Mouse (Mus musculus) intestine, embryonic 14.5 days (tissue): ENCODE results near the gene Nipa1. TPM values are rescaled to one million over a fixed set of nuclear protein-coding genes. Genes with fewer than 3 reads are reported as not detected.
"Not testable (repeated sequence)": the region's sequence is repeated elsewhere in the genome, so short reads cannot be mapped to it uniquely, and the experiment has no call there.

Source experiments
- ATAC-seq: fragments of 200-750 bp; cut with Nextera tagmentation; replicated peaks from 2 replicates; pipeline ENCODE4 v1.8.0; 2017; ENCODE audit warnings: low read depth, moderate number of reproducible peaks, moderate TSS enrichment, moderate library complexity; ENCODE audit not compliant: low FRiP score, low TSS enrichment
- DNase-seq: peaks from one replicate; pipeline ENCODE4 v3.0.0-alpha.2; 2018; ENCODE audit warnings: low spot score
- H3K27ac ChIP-seq: fragments of 300-500 bp; sonication (generic); 2 replicates; pipeline ENCODE4 v1.5.1; 2014; ENCODE audit warnings: low read depth, mild to moderate bottlenecking, control low read depth
- H3K27me3 ChIP-seq: fragments of 300-500 bp; sonication (generic); replicated peaks from 2 replicates; pipeline ENCODE4 v1.6.1; 2014; ENCODE audit warnings: low read length, control low read depth; ENCODE audit not compliant: control insufficient read depth, insufficient read depth
- H3K36me3 ChIP-seq: fragments of 300-500 bp; sonication (generic); 2 replicates; pipeline ENCODE4 v1.6.1; 2014; ENCODE audit warnings: low read length, control low read depth; ENCODE audit not compliant: control insufficient read depth, insufficient read depth
- H3K4me1 ChIP-seq: fragments of 300-500 bp; sonication (generic); replicated peaks from 2 replicates; pipeline ENCODE4 v1.6.1; 2014; ENCODE audit warnings: low read length, control low read depth, mixed read lengths; ENCODE audit not compliant: control insufficient read depth, insufficient read depth
- H3K4me2 ChIP-seq: fragments of 300-500 bp; sonication (generic); 2 replicates; pipeline ENCODE4 v1.6.1; 2014; ENCODE audit warnings: low read length
- H3K4me3 ChIP-seq: fragments of 300-500 bp; sonication (generic); 2 replicates; pipeline ENCODE4 v1.5.1; 2014; ENCODE audit warnings: low read depth, low read length, control low read depth, mixed read lengths
- H3K9ac ChIP-seq: fragments of 300-500 bp; sonication (generic); 2 replicates; pipeline ENCODE4 v1.6.1; 2014; ENCODE audit warnings: mild to moderate bottlenecking, low read length
- H3K9me3 ChIP-seq: fragments of 300-500 bp; sonication (generic); 2 replicates; pipeline ENCODE4 v1.6.1; 2016; ENCODE audit warnings: low read length, control low read depth; ENCODE audit not compliant: control insufficient read depth
- WGBS: fragments of 180-500 bp; shearing (Covaris S2); extraction: QIAGEN DNeasy Blood & Tissue Kit; methylation state at CpG from one replicate; pipeline ENCODE4 v1.1.7; 2014; 5-methylcytosine and 5-hydroxymethylcytosine counted together
- polyA plus RNA-seq: library from polyadenylated mRNA; unstranded; fragments of >200 nt; fragmentation: Nextera tagmentation; extraction: Ambion mirVana; gene quantifications from 2 replicates; pipeline ENCODE4 v1.2.1, GENCODE M21; 2014

Nipa1 gene
- polyA plus RNA-seq, 1 experiment from 2014 or later, result 6.0 TPM

DNA sequence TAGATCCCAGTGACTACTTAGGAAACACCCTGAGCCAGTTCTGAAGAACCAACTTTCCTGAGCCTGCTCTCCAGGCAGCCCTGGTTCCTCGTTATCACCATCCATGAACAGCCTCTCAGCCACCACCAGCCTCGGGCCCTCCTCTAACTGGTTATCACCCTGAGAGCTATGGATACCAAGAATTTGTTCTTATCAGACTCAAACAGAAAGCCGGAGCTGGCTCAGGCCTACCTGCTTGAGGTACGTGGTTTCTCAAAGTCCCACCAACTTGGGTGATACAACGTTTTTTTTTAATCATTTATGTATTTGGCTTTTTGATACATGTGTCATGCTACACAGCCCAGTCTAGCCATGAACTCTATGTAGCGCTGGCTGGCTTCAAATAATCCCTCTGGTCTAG lies 4.6 kb downstream of the Nipa1 start:
- ATAC-seq, result no peak

GRCm38 (mm10) chr7:56014002-56014702 lies 5.6 kb downstream of the Nipa1 start:
- H3K4me1 ChIP-seq, ATAC-seq, DNase-seq, H3K9me3 ChIP-seq, H3K9ac ChIP-seq, H3K27me3 ChIP-seq, H3K27ac ChIP-seq, H3K36me3 ChIP-seq, H3K4me2 ChIP-seq, H3K4me3 ChIP-seq: not testable (repeated sequence)
- 85% methylated on average over 6 of the region's 18 CpGs for WGBS

More for the DNA sequence above, 4.6 kb downstream of the Nipa1 start:
- WGBS, result 82% methylated on average over 6 of the region's 6 CpGs
- Histone ChIP-seq H3K4me1 (peaks cover 5% of the 10 kb centered on the region; the same call in 1 of the 2 replicates), H3K36me3 (no peaks in the 10 kb centered on the region), H3K4me3 (no peak overlapping the region), H3K27ac (no peak overlapping the region), H3K9me3 (no peaks in the 10 kb centered on the region), H3K9ac (no peak overlapping the region), H3K27me3 (no peaks in the 10 kb centered on the region), H3K4me2 (no peak overlapping the region)
- DNase-seq, result no peak

GRCm38 (mm10) chr7:56013261-56014001 lies 6.3 kb downstream of the Nipa1 start:
- 97% methylated on average over 14 of the region's 14 CpGs for WGBS
- no peak for DNase-seq
- Histone ChIP-seq H3K9me3 (no peaks in the 10 kb centered on the region), H3K36me3 (no peaks in the 10 kb centered on the region), H3K27ac (no peak overlapping the region), H3K4me2 (no peak overlapping the region), H3K9ac (no peak overlapping the region), H3K4me1 (peaks cover 2% of the 10 kb centered on the region; the same call in 1 of the 2 replicates), H3K4me3 (no peak overlapping the region), H3K27me3 (no peaks in the 10 kb centered on the region)
- no peak for ATAC-seq

GRCm38 (mm10) chr7:56011018-56011333 lies 8.8 kb downstream of the Nipa1 start:
- H3K27ac ChIP-seq, result no peak overlapping the region
- H3K9ac ChIP-seq, result no peak overlapping the region
- H3K4me2 ChIP-seq, result no peak overlapping the region
- no peaks in the 10 kb centered on the region for H3K27me3 ChIP-seq
- no peaks in the 10 kb centered on the region for H3K4me1 ChIP-seq
- no peak overlapping the region for H3K4me3 ChIP-seq
- no peak for ATAC-seq
- no peaks in the 10 kb centered on the region for H3K36me3 ChIP-seq
- no peak for DNase-seq
- no peaks in the 10 kb centered on the region for H3K9me3 ChIP-seq

DNA sequence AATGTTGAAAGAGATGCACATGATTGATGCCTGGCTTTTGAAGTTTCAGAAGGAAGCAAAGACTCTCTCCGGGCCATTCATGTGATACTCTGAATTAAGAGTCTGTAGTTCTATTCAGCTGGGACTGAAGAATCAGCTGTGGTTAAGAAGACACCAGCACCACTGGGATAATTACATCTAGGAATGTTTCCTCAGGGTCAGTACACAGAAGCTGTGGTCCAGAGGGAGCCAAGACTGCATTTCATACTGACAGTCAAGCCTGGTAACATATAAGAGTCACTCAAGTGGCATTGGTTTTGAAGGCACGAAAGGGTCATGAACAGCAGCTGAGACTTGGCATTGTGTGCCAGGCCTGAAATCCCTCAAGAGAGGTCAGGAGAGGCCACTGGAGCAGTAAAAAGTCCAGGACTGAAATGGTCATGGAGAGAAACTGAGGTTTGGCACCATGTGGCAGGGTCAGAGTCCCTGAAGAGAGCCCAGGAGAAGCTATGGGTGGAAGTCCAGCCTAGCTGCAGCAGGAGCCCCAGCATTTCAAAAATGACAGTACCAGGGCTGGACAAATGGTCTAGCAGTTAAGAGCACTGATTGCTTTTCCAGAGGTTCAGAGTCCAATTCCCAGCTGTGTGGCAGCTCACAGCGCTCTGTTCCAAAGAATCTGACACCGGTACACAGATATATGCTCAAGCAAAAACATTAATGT lies 9.3 kb downstream of the Nipa1 start:
- 87% methylated on average over 4 of the region's 4 CpGs for WGBS
- Histone ChIP-seq H3K9ac (no peak overlapping the region), H3K36me3 (no peaks in the 10 kb centered on the region), H3K4me3 (no peak overlapping the region), H3K4me2 (no peak overlapping the region), H3K9me3 (no peaks in the 10 kb centered on the region), H3K27me3 (no peaks in the 10 kb centered on the region), H3K4me1 (no peaks in the 10 kb centered on the region), H3K27ac (no peak overlapping the region)
- ATAC-seq, result no peak
- no peak for DNase-seq

- H3K9ac ChIP-seq, result no peak overlapping the region
- no peaks in the 10 kb centered on the region for H3K9me3 ChIP-seq
- H3K27me3 ChIP-seq, result no peaks in the 10 kb centered on the region
- WGBS, result 23% methylated on average over 3 of the region's 4 CpGs
- no peak overlapping the region for H3K4me2 ChIP-seq
- H3K27ac ChIP-seq, result no peak overlapping the region
- no peaks in the 10 kb centered on the region for H3K36me3 ChIP-seq
- H3K4me3 ChIP-seq, result no peak overlapping the region
- DNase-seq, result no peak
- no peak for ATAC-seq
- H3K4me1 ChIP-seq, result no peaks in the 10 kb centered on the region
Measured at GRCm38 (mm10) chr7:55998997-55999396, 20.8 kb downstream of the Nipa1 start.

DNA sequence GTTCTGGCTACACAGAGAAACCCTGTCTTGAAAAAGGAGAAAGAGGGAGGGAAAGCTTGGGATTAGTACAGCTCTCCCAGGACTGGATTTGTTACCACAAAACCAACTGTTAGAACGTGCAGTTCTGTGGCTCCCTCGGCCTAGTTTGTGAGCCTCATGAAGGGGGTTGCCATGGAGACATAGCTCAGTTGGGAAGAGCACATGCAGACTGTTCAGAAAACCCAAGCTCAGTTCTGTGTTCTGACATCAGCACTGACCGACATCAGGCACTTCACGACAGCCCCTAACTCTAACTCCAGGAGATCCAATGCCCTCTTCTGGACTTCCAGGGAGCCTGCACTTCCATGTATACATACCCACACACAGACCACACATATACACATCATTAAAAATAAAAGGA lies 24.7 kb downstream of the Nipa1 start:
- H3K4me2 ChIP-seq, result no peak overlapping the region
- 61% methylated on average over 4 of the region's 4 CpGs for WGBS
- no peaks in the 10 kb centered on the region for H3K27me3 ChIP-seq
- no peak overlapping the region for H3K9ac ChIP-seq
- H3K4me3 ChIP-seq, result no peak overlapping the region
- no peaks in the 10 kb centered on the region for H3K9me3 ChIP-seq
- H3K4me1 ChIP-seq, result no peaks in the 10 kb centered on the region
- no peaks in the 10 kb centered on the region for H3K36me3 ChIP-seq
- DNase-seq (no peak), ATAC-seq (no peak)
- H3K27ac ChIP-seq, result no peak overlapping the region

DNA sequence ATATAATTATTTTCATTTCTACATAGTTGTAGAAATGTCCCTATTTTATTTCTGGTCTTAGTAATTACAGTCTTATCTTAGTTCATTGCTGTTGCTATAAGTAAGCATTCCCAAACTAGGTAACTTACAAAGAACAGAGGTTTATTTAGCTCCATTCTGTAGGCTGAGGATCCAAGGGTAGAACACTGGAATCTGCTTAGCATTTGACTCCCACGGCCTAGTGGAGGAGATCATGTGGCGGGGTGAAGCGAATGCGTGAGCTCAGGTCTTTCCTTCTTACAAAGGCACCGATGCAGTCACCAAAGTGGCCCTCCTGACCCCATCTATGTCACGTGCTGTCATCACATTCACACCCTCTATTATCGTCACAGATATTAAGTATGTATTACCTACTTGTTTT lies 27.9 kb downstream of the Nipa1 start:
- H3K9me3 ChIP-seq, result no peaks in the 10 kb centered on the region
- H3K27ac ChIP-seq, result no peak overlapping the region
- DNase-seq (no peak), ATAC-seq (no peak)
- H3K4me2 ChIP-seq, result no peak overlapping the region
- no peaks in the 10 kb centered on the region for H3K4me1 ChIP-seq
- no peaks in the 10 kb centered on the region for H3K36me3 ChIP-seq
- H3K9ac ChIP-seq, result no peak overlapping the region
- 90% methylated on average over 7 of the region's 7 CpGs for WGBS
- no peak overlapping the region for H3K4me3 ChIP-seq
- no peaks in the 10 kb centered on the region for H3K27me3 ChIP-seq
